Mouse (Mus musculus) kidney, embryonic 14.5 days (tissue): ENCODE results near the gene Lypla2. TPM values are rescaled to one million over a fixed set of nuclear protein-coding genes. Genes with fewer than 3 reads are reported as not detected.

ENCODE experiments used
- ATAC-seq: fragments of 200-750 bp; cut with Nextera tagmentation; 2 replicates; pipeline ENCODE4 v1.8.0; 2017; ENCODE audit warnings: moderate number of reproducible peaks, mild to moderate bottlenecking, moderate TSS enrichment, moderate library complexity; ENCODE audit not compliant: low FRiP score, low TSS enrichment
- H3K27ac ChIP-seq: fragments of 300-500 bp; sonication (generic); 2 replicates; pipeline ENCODE4 v1.5.1; 2014; ENCODE audit warnings: low read depth, mild to moderate bottlenecking, low read length, moderate library complexity, mixed read lengths
- H3K27me3 ChIP-seq: fragments of 300-500 bp; sonication (generic); 2 replicates; pipeline ENCODE4 v1.6.1; 2014; ENCODE audit warnings: mild to moderate bottlenecking, low read length; ENCODE audit not compliant: control insufficient read depth, insufficient read depth
- H3K36me3 ChIP-seq: fragments of 300-500 bp; sonication (generic); 2 replicates; pipeline ENCODE4 v1.6.1; 2014; ENCODE audit warnings: low read length, mixed read lengths; ENCODE audit not compliant: control insufficient read depth, insufficient read depth
- H3K4me1 ChIP-seq: fragments of 300-500 bp; sonication (generic); 2 replicates; pipeline ENCODE4 v1.6.1; 2014; ENCODE audit warnings: low read length, mixed read lengths; ENCODE audit not compliant: control insufficient read depth, insufficient read depth
- H3K4me2 ChIP-seq: fragments of 300-500 bp; sonication (generic); replicated peaks from 2 replicates; pipeline ENCODE4 v1.6.1; 2014; ENCODE audit warnings: low read depth, mild to moderate bottlenecking, low read length
- H3K4me3 ChIP-seq: fragments of 300-500 bp; sonication (generic); 2 replicates; pipeline ENCODE4 v1.5.1; 2014; ENCODE audit warnings: mild to moderate bottlenecking, low read length
- H3K9ac ChIP-seq: fragments of 300-500 bp; sonication (generic); 2 replicates; pipeline ENCODE4 v1.6.1; 2014; ENCODE audit warnings: low read depth, mild to moderate bottlenecking, low read length, moderate library complexity
- H3K9me3 ChIP-seq: fragments of 300-500 bp; sonication (generic); 2 replicates; pipeline ENCODE4 v1.6.1; 2016; ENCODE audit warnings: low read length; ENCODE audit not compliant: control insufficient read depth
- WGBS: fragments of 180-500 bp; shearing (Covaris S2); extraction: QIAGEN DNeasy Blood & Tissue Kit; methylation state at CpG from one replicate; pipeline ENCODE4 v1.1.7; 2014; 5-methylcytosine and 5-hydroxymethylcytosine counted together
- polyA plus RNA-seq: library from polyadenylated mRNA; unstranded; fragments of >200 nt; fragmentation: Nextera tagmentation; extraction: Ambion mirVana; gene quantifications from 2 replicates; pipeline ENCODE4 v1.2.1, GENCODE M21; 2014

The Lypla2 gene
- polyA plus RNA-seq, 1 experiment from 2014 or later, result 133 TPM

GRCm38 (mm10) chr4:135961709-135962108 is 10.7 kb downstream of the Lypla2 start:
- H3K9me3 ChIP-seq, result no peaks in the 10 kb centered on the region
- H3K4me1 ChIP-seq, result peaks cover 21% of the 10 kb centered on the region
- H3K36me3 ChIP-seq, result peaks cover 23% of the 10 kb centered on the region; the same call in 1 of the 2 replicates
- no peak for ATAC-seq
- WGBS, result 86% methylated on average over 5 of the region's 5 CpGs
- H3K27me3 ChIP-seq, result no peaks in the 10 kb centered on the region
- H3K27ac ChIP-seq, result no peak overlapping the region
- H3K9ac ChIP-seq, result no peak overlapping the region
- H3K4me3 ChIP-seq, result no peak overlapping the region
- no peak overlapping the region for H3K4me2 ChIP-seq

- no peak overlapping the region for H3K27ac ChIP-seq
- H3K4me3 ChIP-seq, result no peak overlapping the region
- no peak overlapping the region for H3K4me2 ChIP-seq
- no peak overlapping the region for H3K9ac ChIP-seq
- no peak for ATAC-seq
- H3K36me3 ChIP-seq, result peaks cover 19% of the 10 kb centered on the region; the same call in 1 of the 2 replicates
- no peaks in the 10 kb centered on the region for H3K27me3 ChIP-seq
- WGBS, result 29% methylated on average over 5 of the region's 5 CpGs
- H3K4me1 ChIP-seq, result peaks cover 21% of the 10 kb centered on the region
- no peaks in the 10 kb centered on the region for H3K9me3 ChIP-seq
These were observed 11.7 kb downstream of the Lypla2 start for GRCm38 (mm10) chr4:135960717-135961116.

GRCm38 (mm10) chr4:135958354-135958753 is 14.1 kb downstream of the Lypla2 start:
- H3K9me3 ChIP-seq, result no peaks in the 10 kb centered on the region
- H3K9ac ChIP-seq, result peak overlapping the region; percentile 13; the same call in 1 of the 2 replicates
- H3K4me3 ChIP-seq, result no peak overlapping the region
- WGBS, result 60% methylated on average over 8 of the region's 8 CpGs
- H3K36me3 ChIP-seq, result peaks cover 27% of the 10 kb centered on the region; the same call in 1 of the 2 replicates
- no peak for ATAC-seq
- peaks cover 11% of the 10 kb centered on the region for H3K4me1 ChIP-seq
- no peaks in the 10 kb centered on the region for H3K27me3 ChIP-seq
- H3K27ac ChIP-seq, result no peak overlapping the region
- no peak overlapping the region for H3K4me2 ChIP-seq

DNA sequence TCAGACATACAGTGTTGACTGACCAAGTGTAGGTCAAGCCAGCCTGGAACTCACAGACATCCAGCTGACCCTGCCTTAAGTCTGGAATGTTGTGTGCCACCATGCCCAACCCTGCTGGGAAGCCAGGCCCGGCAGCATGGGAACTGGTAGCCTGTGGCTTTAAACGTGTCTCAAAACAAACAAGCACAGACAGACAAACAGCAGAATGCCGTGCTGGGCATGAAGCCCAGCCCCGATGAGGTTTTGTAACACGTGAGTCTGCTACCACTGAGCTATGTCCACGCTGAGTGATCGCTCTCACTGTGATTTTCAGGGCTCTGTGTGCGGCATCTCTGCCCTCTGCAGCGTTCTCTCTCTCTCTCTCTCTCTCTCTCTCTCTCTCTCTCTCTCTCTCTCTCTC is 16.5 kb downstream of the Lypla2 start:
- Histone ChIP-seq H3K9me3 (no peaks in the 10 kb centered on the region), H3K4me1 (peaks cover 5% of the 10 kb centered on the region; the same call in 1 of the 2 replicates), H3K4me3 (no peak overlapping the region), H3K36me3 (peaks cover 30% of the 10 kb centered on the region; the same call in 1 of the 2 replicates), H3K27me3 (no peaks in the 10 kb centered on the region), H3K4me2 (no peak overlapping the region), H3K27ac (no peak overlapping the region), H3K9ac (no peak overlapping the region)
- no peak for ATAC-seq
- WGBS, result 91% methylated on average over 9 of the region's 9 CpGs

DNA sequence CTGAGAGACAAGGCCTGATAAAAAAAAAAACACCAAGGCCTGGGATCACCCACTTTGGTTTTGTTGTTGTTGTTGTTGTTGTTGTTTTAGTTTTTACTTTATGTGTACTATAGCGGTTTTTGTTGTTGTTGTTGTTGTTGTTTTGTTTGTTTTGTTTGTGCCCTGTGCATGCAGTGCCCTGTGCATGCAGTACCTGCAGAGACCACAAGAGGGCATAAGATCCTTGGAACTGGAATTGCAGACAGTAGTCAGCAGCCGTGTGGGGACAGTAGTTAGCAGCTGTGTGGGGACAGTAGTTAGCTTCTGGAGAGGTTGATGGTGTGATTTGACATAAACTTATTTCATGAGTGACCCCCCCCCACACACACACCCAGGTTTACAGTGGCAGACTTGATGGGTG is 18.2 kb downstream of the Lypla2 start:
- H3K4me1 ChIP-seq, result peaks cover 12% of the 10 kb centered on the region
- H3K9ac ChIP-seq, result no peak overlapping the region
- 11% methylated on average over 2 of the region's 2 CpGs for WGBS
- H3K4me2 ChIP-seq, result no peak overlapping the region
- peaks cover 21% of the 10 kb centered on the region; the same call in 1 of the 2 replicates for H3K36me3 ChIP-seq
- no peak overlapping the region for H3K4me3 ChIP-seq
- no peaks in the 10 kb centered on the region for H3K27me3 ChIP-seq
- H3K9me3 ChIP-seq, result no peaks in the 10 kb centered on the region
- H3K27ac ChIP-seq, result no peak overlapping the region
- 0 out of 2 replicates have a peak, but pooled peaks have one; percentile 53 for ATAC-seq

- 92% methylated on average over 3 of the region's 3 CpGs for WGBS
- ATAC-seq, result no peak
- no peaks in the 10 kb centered on the region for H3K27me3 ChIP-seq
- H3K27ac ChIP-seq, result no peak overlapping the region
- no peak overlapping the region for H3K4me2 ChIP-seq
- H3K9me3 ChIP-seq, result no peaks in the 10 kb centered on the region
- H3K9ac ChIP-seq, result no peak overlapping the region
- peaks cover 15% of the 10 kb centered on the region for H3K4me1 ChIP-seq
- peaks cover 21% of the 10 kb centered on the region; the same call in 1 of the 2 replicates for H3K36me3 ChIP-seq
- H3K4me3 ChIP-seq, result no peak overlapping the region
These were observed 19.2 kb downstream of the Lypla2 start for GRCm38 (mm10) chr4:135953179-135953578.

- H3K4me2 ChIP-seq, result no peak overlapping the region
- no peaks in the 10 kb centered on the region for H3K27me3 ChIP-seq
- 94% methylated on average over 3 of the region's 3 CpGs for WGBS
- no peak overlapping the region for H3K27ac ChIP-seq
- H3K9me3 ChIP-seq, result no peaks in the 10 kb centered on the region
- H3K36me3 ChIP-seq, result peaks cover 18% of the 10 kb centered on the region; the same call in 1 of the 2 replicates
- no peak for ATAC-seq
- H3K9ac ChIP-seq, result no peak overlapping the region
- H3K4me1 ChIP-seq, result peaks cover 10% of the 10 kb centered on the region; the same call in 1 of the 2 replicates
- no peak overlapping the region for H3K4me3 ChIP-seq
These were observed 20.9 kb downstream of the Lypla2 start for GRCm38 (mm10) chr4:135951505-135951904.

DNA sequence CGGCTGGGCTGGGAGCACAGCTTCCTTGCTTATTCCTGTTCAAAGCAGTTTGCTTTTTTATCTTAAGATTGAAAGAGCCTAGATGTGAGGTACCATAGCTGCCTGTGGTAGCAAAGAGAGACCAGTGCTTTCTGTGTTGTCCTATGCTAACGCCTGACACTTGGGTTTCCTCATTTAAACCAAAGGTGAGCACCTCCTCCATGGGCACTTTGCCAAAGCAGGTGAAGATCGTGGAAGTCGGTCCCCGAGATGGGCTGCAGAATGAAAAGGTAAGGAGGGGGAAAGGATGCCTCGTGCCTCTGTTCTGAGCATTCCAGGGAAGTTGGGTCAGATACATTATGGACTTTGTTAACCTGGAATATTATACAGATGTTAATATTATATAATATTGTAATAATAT is 22.1 kb downstream of the Lypla2 start:
- Histone ChIP-seq H3K4me2 (no peak overlapping the region), H3K4me3 (no peak overlapping the region), H3K27ac (no peak overlapping the region), H3K9me3 (no peaks in the 10 kb centered on the region), H3K4me1 (peaks cover 13% of the 10 kb centered on the region; the same call in 1 of the 2 replicates), H3K9ac (no peak overlapping the region), H3K27me3 (no peaks in the 10 kb centered on the region), H3K36me3 (peaks cover 11% of the 10 kb centered on the region; the same call in 1 of the 2 replicates)
- no peak for ATAC-seq
- 85% methylated on average over 6 of the region's 6 CpGs for WGBS

DNA sequence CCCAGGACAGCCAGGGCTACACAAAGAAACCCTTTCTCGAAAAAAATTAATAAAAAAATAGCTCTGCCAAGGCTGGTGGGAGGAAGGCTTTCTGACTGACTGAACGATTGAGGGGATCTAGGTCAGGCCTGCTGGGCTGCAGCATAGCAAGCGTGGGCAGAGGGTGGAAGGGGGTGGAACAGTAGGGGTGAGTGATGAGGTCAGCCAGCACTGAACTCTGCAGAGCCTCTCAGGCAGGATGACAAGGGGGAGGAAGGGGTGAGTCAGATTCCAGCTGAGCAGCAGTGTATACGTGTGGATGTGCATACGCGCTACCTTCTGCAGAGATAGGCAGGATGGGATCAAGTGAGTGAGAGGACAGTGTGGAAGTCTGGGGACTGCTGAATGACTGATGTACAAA is 22.5 kb downstream of the Lypla2 start:
- no peak overlapping the region for H3K4me2 ChIP-seq
- no peaks in the 10 kb centered on the region for H3K9me3 ChIP-seq
- WGBS, result 34% methylated on average over 6 of the region's 6 CpGs
- H3K9ac ChIP-seq, result no peak overlapping the region
- peaks cover 13% of the 10 kb centered on the region; the same call in 1 of the 2 replicates for H3K4me1 ChIP-seq
- H3K27me3 ChIP-seq, result no peaks in the 10 kb centered on the region
- peaks cover 9% of the 10 kb centered on the region; the same call in 1 of the 2 replicates for H3K36me3 ChIP-seq
- no peak for ATAC-seq
- no peak overlapping the region for H3K4me3 ChIP-seq
- no peak overlapping the region for H3K27ac ChIP-seq
